Mouse (Mus musculus): Measurements from ENCODE around the gene Esrrg. TPM values are rescaled to one million over a fixed set of nuclear protein-coding genes. Genes with fewer than 3 reads are reported as not detected.

The Esrrg gene
- polyA plus RNA-seq, 1 experiment from 2014 or later: 1.8 TPM

DNA sequence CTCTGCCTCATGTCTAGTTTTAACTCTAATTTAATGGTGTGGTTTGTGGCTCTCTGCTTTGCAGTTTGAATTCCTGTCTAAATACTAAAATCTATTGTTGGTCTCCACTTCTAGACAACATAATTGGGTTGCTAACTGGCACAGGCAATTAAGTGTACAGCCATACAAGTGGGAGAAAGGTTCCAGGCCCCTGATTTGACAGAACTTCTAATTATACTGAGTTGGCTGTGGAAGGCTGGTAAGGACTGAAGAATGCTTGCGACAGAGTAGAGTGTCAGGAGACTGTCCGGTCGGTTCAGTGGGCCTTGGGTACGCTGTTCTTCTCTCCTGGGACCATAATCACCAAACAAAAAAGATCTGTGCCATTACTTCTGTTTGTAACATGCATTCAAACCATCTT, 96.3 kb downstream of the Esrrg start:
- no peak overlapping the region for H3K9ac ChIP-seq
- no peaks in the 10 kb centered on the region for H3K36me3 ChIP-seq (ENCODE audit: insufficient read depth)
- H3K27me3 ChIP-seq (ENCODE audit: insufficient read depth, low read length): no peaks in the 10 kb centered on the region
- H3K4me1 ChIP-seq (ENCODE audit: insufficient read depth): no peaks in the 10 kb centered on the region
- no peak overlapping the region for H3K4me3 ChIP-seq (ENCODE audit: low read depth, low read length)
- DNase-seq (no peak), ATAC-seq (ENCODE audit: insufficient read depth) (no peak)
- no peaks in the 10 kb centered on the region for H3K9me3 ChIP-seq (ENCODE audit: low read depth, low read length)
- TF ChIP-seq CTCF (IDR thresholded peaks at IDR 0.05; ENCODE audit: low read depth): no peak
- WGBS: 87% methylated on average over 4 of the region's 4 CpGs
- H3K27ac ChIP-seq (ENCODE audit: low read depth): no peak overlapping the region
- H3K4me2 ChIP-seq: no peak overlapping the region

DNA sequence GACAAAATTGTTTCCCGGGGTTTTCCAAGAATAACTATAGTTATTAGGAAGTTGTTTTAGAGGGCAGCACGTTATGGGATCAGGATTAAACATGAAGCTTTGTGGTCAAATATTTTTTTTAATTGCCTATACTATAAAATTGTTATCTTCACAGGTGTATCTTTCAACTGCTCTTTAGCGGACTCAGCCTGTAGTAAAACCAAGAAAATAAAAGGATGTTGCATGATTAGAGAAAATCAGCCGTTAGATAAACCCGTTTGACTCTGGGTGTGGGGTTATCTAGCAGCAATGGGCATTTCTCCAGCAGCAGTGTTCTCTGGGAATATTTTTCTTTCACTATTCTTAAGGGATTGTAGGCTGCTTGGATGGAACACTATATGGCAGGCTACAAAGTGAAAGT, 96.8 kb downstream of the Esrrg start:
- ATAC-seq (ENCODE audit: insufficient read depth): no peak
- Histone ChIP-seq H3K4me1 (ENCODE audit: insufficient read depth) (no peaks in the 10 kb centered on the region), H3K27ac (ENCODE audit: low read depth) (no peak overlapping the region), H3K4me3 (ENCODE audit: low read depth, low read length) (no peak overlapping the region), H3K36me3 (ENCODE audit: insufficient read depth) (no peaks in the 10 kb centered on the region), H3K9ac (no peak overlapping the region), H3K4me2 (no peak overlapping the region), H3K27me3 (ENCODE audit: insufficient read depth, low read length) (no peaks in the 10 kb centered on the region), H3K9me3 (ENCODE audit: low read depth, low read length) (no peaks in the 10 kb centered on the region)
- no peak for TF ChIP-seq CTCF (IDR thresholded peaks at IDR 0.05; ENCODE audit: low read depth)
- no peak for DNase-seq
- WGBS: 79% methylated on average over 5 of the region's 5 CpGs

DNA sequence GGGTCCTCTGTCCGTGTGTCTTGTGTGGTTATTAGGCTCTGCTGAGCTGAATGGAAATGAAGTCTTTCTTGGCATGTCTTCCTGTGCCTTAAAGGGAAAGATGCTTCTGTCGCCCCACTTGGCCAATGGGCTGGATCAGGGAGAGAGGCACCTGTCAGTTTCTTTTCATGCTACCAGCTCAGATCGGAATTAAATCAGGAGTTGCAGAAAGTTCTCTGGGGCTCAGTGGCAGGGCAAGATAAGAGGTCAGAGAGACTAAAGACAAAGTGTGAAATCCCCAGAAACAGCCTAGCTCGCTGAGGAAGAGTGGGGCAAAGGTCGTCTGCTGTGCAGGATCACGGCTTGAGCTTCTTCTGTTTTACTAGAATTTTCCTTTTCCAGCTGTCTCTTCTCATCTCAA, 97.5 kb downstream of the Esrrg start:
- TF ChIP-seq CTCF (IDR thresholded peaks at IDR 0.05; ENCODE audit: low read depth): no peak
- H3K9ac ChIP-seq: no peak overlapping the region
- no peak overlapping the region for H3K4me3 ChIP-seq (ENCODE audit: low read depth, low read length)
- DNase-seq (no peak), ATAC-seq (ENCODE audit: insufficient read depth) (no peak)
- 36% methylated on average over 6 of the region's 6 CpGs for WGBS
- H3K27me3 ChIP-seq (ENCODE audit: insufficient read depth, low read length): no peaks in the 10 kb centered on the region
- no peaks in the 10 kb centered on the region for H3K36me3 ChIP-seq (ENCODE audit: insufficient read depth)
- H3K4me2 ChIP-seq: no peak overlapping the region
- no peaks in the 10 kb centered on the region for H3K4me1 ChIP-seq (ENCODE audit: insufficient read depth)
- no peaks in the 10 kb centered on the region for H3K9me3 ChIP-seq (ENCODE audit: low read depth, low read length)
- no peak overlapping the region for H3K27ac ChIP-seq (ENCODE audit: low read depth)

DNA sequence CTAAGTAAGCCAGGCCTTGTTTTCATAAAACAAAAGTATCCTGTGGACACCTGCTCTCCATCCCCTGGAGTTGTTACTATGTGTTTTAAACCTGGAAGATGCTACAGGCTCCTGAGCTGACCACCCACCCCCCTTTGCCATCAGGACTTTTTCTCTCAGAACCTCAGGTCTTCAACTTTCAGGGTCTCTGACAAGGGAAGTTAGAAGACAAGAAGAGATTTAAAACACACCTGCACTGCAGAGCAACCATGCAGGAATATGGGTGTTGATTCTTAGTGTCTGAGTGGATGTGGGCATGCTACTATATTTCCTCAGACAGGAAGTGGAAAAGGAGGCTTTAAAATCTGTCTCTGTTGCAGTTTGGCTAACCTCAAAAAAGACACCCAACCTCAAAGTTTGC, 98.6 kb downstream of the Esrrg start:
- no peak for TF ChIP-seq CTCF (IDR thresholded peaks at IDR 0.05; ENCODE audit: low read depth)
- no peak overlapping the region for H3K4me3 ChIP-seq (ENCODE audit: low read depth, low read length)
- DNase-seq (no peak), ATAC-seq (ENCODE audit: insufficient read depth) (no peak)
- H3K36me3 ChIP-seq (ENCODE audit: insufficient read depth): no peaks in the 10 kb centered on the region
- H3K27me3 ChIP-seq (ENCODE audit: insufficient read depth, low read length): no peaks in the 10 kb centered on the region
- no peak overlapping the region for H3K27ac ChIP-seq (ENCODE audit: low read depth)
- no peaks in the 10 kb centered on the region for H3K4me1 ChIP-seq (ENCODE audit: insufficient read depth)
- no peak overlapping the region for H3K9ac ChIP-seq
- H3K9me3 ChIP-seq (ENCODE audit: low read depth, low read length): no peaks in the 10 kb centered on the region
- no peak overlapping the region for H3K4me2 ChIP-seq

DNA sequence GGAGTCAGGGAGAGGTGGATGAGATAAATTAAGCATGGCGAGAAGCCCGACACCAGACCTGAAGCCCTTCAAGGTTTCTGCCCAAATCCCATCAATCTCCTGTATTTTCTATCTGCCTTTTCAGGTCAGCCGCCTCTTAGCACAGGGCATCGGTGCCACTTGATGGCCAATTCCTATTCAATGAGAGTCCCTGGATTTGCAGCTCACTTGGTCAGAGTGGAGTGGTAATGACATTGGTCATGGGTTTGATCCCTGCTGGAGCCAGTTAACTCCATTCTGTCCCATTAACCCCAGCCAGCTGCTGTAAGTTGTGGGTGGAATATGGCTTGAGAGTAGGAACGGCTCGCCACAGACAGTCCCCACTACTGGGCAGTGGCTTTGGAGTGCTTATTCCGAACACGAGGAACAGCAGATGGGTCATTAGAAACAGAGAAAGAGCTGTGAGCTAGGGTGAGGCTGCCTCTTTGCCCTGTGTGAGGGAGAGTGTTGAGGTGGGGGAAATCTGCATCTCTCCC, 101.9 kb downstream of the Esrrg start:
- no peak for ATAC-seq (ENCODE audit: insufficient read depth)
- H3K4me3 ChIP-seq (ENCODE audit: low read depth, low read length): no peak overlapping the region
- DNase-seq: no peak
- WGBS: 85% methylated on average over 8 of the region's 8 CpGs
- no peaks in the 10 kb centered on the region for H3K27me3 ChIP-seq (ENCODE audit: insufficient read depth, low read length)
- H3K4me1 ChIP-seq (ENCODE audit: insufficient read depth): no peaks in the 10 kb centered on the region
- TF ChIP-seq CTCF (IDR thresholded peaks at IDR 0.05; ENCODE audit: low read depth): no peak
- no peak overlapping the region for H3K27ac ChIP-seq (ENCODE audit: low read depth)
- H3K4me2 ChIP-seq: no peak overlapping the region
- no peaks in the 10 kb centered on the region for H3K36me3 ChIP-seq (ENCODE audit: insufficient read depth)
- no peaks in the 10 kb centered on the region for H3K9me3 ChIP-seq (ENCODE audit: low read depth, low read length)
- H3K9ac ChIP-seq: no peak overlapping the region

DNA sequence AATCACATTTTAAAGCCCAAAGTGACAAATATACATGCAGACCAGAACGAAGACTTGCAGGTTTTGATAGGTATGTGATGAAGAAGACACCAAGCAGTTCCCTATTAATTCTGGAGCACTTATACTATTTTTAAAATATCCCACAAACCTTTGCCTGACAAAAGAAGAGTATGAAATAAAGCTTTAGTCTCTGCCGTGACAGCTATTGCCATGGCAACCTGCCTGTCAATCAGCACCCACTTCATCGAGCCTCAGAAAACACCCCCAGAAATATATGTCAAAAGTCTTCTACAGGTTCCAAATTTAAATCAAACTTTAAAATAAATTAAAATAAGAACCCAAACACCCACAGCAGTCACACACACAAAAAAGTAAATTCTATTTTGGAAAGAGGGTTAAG, 112.4 kb downstream of the Esrrg start:
- no peaks in the 10 kb centered on the region for H3K27me3 ChIP-seq (ENCODE audit: insufficient read depth, low read length)
- H3K4me2 ChIP-seq: no peak overlapping the region
- no peak overlapping the region for H3K27ac ChIP-seq (ENCODE audit: low read depth)
- no peak for TF ChIP-seq CTCF (IDR thresholded peaks at IDR 0.05; ENCODE audit: low read depth)
- WGBS: 64% methylated on average over 3 of the region's 3 CpGs
- DNase-seq (no peak), ATAC-seq (ENCODE audit: insufficient read depth) (no peak)
- no peaks in the 10 kb centered on the region for H3K9me3 ChIP-seq (ENCODE audit: low read depth, low read length)
- H3K4me1 ChIP-seq (ENCODE audit: insufficient read depth): no peaks in the 10 kb centered on the region
- no peak overlapping the region for H3K4me3 ChIP-seq (ENCODE audit: low read depth, low read length)
- H3K9ac ChIP-seq: no peak overlapping the region
- no peaks in the 10 kb centered on the region for H3K36me3 ChIP-seq (ENCODE audit: insufficient read depth)

DNA sequence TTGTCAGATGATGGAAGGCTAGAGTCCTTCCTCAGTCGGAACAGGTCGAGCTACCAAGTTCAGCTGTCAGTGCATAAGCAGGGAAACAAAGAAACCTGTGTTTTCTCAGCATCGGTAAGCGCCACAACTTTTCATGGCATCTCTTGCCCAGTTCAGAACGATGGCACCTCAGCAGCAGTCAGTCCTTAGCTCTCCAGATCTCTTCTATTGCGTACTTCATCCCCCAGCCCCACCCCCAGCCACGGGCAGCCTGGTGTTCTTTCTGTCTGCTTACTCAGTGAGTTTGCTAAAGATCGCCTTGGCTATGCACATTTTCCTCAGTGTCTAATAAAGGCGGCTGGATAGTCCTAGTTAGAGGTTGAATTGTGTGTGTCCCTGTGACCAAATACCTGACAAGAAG, 113.4 kb downstream of the Esrrg start:
- Histone ChIP-seq H3K4me3 (ENCODE audit: low read depth, low read length) (no peak overlapping the region), H3K27me3 (ENCODE audit: insufficient read depth, low read length) (no peaks in the 10 kb centered on the region), H3K4me2 (no peak overlapping the region), H3K27ac (ENCODE audit: low read depth) (no peak overlapping the region), H3K4me1 (ENCODE audit: insufficient read depth) (no peaks in the 10 kb centered on the region), H3K9ac (no peak overlapping the region), H3K9me3 (ENCODE audit: low read depth, low read length) (no peaks in the 10 kb centered on the region), H3K36me3 (ENCODE audit: insufficient read depth) (no peaks in the 10 kb centered on the region)
- ATAC-seq (ENCODE audit: insufficient read depth) (no peak), DNase-seq (no peak)
- 50% methylated on average over 9 of the region's 9 CpGs for WGBS
- TF ChIP-seq CTCF (IDR thresholded peaks at IDR 0.05; ENCODE audit: low read depth): no peak

DNA sequence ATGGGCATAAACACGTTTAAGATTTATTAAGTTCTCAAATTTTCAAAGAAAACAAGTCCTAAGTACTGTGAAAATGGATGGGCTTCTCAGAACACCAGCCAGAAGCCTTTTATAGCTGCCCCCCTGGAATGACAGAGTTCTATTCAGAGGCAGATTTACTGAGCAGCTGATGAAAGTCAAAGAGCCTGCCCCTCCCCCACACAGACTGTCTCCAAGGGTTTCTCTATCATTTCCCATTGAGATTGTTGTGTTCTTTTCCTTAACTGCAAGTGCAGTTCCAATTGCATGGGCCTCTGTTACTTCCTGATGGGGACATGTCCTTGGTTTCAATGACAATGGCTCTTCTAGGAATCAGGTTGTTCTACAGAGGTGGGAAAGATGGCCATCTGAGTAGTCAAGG, 116.1 kb downstream of the Esrrg start:
- Histone ChIP-seq H3K4me2 (no peak overlapping the region), H3K4me3 (ENCODE audit: low read depth, low read length) (no peak overlapping the region), H3K27me3 (ENCODE audit: insufficient read depth, low read length) (no peaks in the 10 kb centered on the region), H3K9me3 (ENCODE audit: low read depth, low read length) (no peaks in the 10 kb centered on the region), H3K4me1 (ENCODE audit: insufficient read depth) (no peaks in the 10 kb centered on the region), H3K9ac (no peak overlapping the region), H3K27ac (ENCODE audit: low read depth) (no peak overlapping the region), H3K36me3 (ENCODE audit: insufficient read depth) (no peaks in the 10 kb centered on the region)
- no peak for DNase-seq
- whole genome bisulfite sequencing: 46% methylated on average over 1 of the region's 1 CpGs
- TF ChIP-seq CTCF (IDR thresholded peaks at IDR 0.05; ENCODE audit: low read depth): no peak
- ATAC-seq (ENCODE audit: insufficient read depth): no peak
